Mouse (Mus musculus): ENCODE data around the gene Pofut2. TPM values are rescaled to one million over a fixed set of nuclear protein-coding genes. Genes with fewer than 3 reads are reported as not detected.
A peak's percentile ranks its signal among the peaks of the same experiment; 100 is the strongest.
"Not testable (repeated sequence)": the region's sequence is repeated elsewhere in the genome, so short reads cannot be mapped to it uniquely, and the experiment has no call there.

The Pofut2 gene
- total RNA-seq, 2 experiments from 2014 or later: 60.3 to 61.0 TPM

GRCm38 (mm10) chr10:77260166-77260875 is 1.3 kb downstream of the Pofut2 start:
- intact Hi-C loops (cut with DNase I): no loop called here
- DNase-seq: no peak

GRCm38 (mm10) chr10:77266281-77266680 is 7.3 kb downstream of the Pofut2 start:
- peak; percentile 35 to 36 for DNase-seq
- intact Hi-C loops (cut with DNase I): no loop called here

DNA sequence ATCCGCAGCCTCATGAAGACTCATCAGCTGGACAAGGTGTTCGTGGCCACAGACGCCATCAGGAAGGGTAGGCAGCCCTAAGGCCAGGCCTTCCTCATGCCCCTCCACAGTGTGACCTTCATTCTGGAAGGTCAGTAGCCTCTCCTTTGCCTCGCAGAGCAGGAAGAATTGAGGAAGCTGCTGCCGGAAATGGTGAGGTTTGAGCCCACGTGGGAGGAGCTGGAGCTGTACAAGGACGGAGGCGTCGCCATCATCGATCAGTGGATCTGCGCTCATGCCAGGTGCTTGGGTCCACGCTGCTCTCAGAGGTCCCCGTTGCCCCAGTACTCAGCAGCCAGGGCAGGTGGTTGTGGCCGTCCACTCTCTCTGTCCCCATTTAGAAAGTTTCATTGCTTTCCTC is 8.0 kb downstream of the Pofut2 start:
- no peak for DNase-seq
- intact Hi-C loops (cut with DNase I): no loop called here

GRCm38 (mm10) chr10:77269129-77269528 is 10.1 kb downstream of the Pofut2 start:
- intact Hi-C loops (cut with DNase I): no loop called here
- no peak for DNase-seq

DNA sequence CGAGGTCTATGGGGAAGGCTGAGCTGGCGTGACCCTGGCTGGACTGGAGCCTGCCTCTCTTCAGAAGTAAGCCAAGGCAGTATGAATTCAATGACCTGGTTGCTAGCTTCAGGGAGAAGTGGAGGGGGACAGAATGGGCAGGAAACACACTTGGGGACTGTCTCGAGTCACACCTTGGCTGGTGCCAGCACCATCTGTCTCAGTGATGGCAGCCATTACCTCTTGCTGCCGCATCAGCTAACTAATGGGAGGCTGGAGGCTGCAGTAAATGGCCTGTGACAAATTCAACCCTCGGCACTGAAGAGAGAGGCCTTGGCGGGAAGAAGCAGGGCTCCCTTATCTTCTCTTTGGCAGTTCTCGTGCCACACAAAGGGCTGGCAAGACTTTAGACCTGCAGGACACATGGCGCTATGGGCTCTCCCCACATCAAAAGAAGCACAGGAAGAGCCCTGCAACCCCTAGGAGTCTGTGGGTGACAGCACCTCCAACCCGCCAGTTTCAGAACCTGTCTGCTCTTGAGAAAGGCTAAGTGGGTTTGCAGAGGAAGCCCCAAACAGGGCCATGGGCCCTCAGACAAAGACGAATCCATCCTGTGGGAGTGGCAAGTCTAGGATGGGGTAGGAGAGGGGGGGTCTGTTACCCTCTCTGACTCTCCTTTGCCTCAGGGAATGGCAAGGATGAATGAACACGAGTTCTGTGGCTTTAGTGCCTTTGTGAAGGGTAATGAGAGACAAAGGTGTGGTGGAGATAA is 14.1 kb downstream of the Pofut2 start:
- no peak for DNase-seq
- intact Hi-C loops (cut with DNase I): no loop called here

DNA sequence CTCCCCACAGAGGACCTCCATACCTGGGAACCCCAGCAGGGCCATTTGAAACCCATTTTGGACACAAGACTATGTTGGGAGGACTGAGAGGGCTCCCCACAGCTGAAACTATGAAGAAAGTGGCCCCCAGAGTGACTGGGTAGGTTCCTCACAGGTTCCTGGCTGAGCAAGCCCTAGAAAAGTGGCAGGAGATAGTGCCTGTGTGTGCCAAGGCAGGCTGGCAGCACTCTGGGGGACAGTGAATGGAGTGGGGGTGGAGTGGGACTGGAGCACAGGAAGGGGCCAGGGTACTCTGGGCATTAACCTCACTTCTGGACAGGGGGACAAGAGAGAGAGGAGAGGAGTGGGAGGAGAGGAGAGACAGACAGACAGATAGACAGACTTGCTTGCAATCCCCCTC is 14.8 kb downstream of the Pofut2 start:
- intact Hi-C loops (cut with DNase I): no loop called here
- DNase-seq: no peak

DNA sequence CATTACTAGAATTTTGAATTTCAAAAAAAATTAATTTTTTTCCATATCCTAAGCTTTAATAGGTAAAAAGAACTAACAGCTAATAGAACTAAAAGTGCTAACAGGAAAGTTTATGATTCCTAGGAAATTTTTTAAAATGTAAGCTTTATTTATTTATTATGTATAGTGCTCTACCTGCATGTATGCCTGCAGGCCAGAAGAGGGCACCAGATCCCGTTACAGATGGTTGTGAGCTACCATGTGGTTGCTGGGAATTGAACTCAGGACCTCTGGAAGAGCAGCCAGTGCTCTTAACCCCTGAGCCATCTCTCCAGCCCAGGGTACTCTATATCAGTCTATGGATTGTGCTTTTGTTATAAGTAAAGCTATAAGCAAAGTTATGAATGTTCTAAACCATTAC is 23.1 kb downstream of the Pofut2 start:
- intact Hi-C loops (cut with DNase I): loop anchor here (5.0 kb wide), 2 partner anchors 135 to 285 kb away; partner anchors contain the start of gene Adarb1
- DNase-seq: not testable (repeated sequence)

DNA sequence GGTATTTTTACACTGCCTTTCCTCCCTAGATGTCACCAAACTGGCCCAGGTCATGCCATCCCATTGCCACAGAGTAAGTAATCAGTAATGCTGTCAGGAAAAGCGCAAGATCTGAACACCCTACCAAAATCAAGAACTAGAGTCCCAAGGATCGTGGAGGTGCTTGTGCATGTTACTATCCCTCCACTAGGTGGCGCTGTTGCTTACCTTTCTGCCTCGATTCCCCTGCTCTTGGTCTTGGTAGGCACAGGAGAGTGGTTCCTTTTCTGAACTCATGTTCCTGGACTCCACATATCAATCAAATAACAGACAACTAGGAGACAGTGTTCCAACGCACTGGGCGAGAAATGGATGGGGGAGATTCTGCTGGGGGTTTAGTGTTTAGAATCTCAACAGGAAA is 23.8 kb downstream of the Pofut2 start:
- DNase-seq: peak; percentile 80 to 88

GRCm38 (mm10) chr10:77284832-77285231 is 25.8 kb downstream of the Pofut2 start:
- intact Hi-C loops (cut with DNase I): loop anchor here (5.0 kb wide), 2 partner anchors 132 to 282 kb away; partner anchors contain the start of gene Adarb1

More for the DNA sequence above, 23.8 kb downstream of the Pofut2 start:
- intact Hi-C loops (cut with DNase I): loop anchor here (1.0 to 5.0 kb wide), 4 partner anchors 70 to 284 kb away; partner anchors contain the start of gene Adarb1

GRCm38 (mm10) chr10:77287626-77288025 is 28.6 kb downstream of the Pofut2 start:
- intact Hi-C loops (cut with DNase I): no loop called here
- no peak for DNase-seq

More at GRCm38 (mm10) chr10:77284832-77285231, 25.8 kb downstream of the Pofut2 start:
- no peak for DNase-seq

- intact Hi-C loops (cut with DNase I): no loop called here
- DNase-seq: no peak
Observed at GRCm38 (mm10) chr10:77288639-77289195, 29.7 kb downstream of the Pofut2 start.

- intact Hi-C loops (cut with DNase I): no loop called here
- no peak for DNase-seq
Observed at GRCm38 (mm10) chr10:77289559-77289958, 30.5 kb downstream of the Pofut2 start.

GRCm38 (mm10) chr10:77290624-77291366 is 31.8 kb downstream of the Pofut2 start:
- intact Hi-C loops (cut with DNase I): no loop called here
- DNase-seq: no peak

DNA sequence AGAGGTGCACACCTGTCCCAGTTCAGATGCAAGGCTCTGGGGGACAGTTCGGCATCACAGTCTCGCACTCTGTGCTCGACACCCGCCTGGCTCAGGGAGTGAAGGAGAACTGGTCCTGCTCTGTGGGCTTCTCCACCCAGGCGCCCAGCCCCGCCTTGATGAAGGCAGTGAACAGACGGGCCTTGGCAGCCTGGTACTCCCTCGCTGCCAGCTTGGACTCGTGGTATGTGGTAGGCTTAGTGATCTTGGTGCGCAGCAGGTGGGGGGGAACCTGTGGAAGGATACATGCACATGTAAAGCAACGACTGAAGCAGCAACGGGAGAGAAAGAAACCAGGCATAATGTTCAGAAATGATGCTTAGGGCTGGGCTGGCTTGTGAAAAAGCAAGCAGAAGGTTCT is 35.7 kb downstream of the Pofut2 start:
- intact Hi-C loops (cut with DNase I): no loop called here
- DNase-seq: peak in 1 of 2 experiments; percentile 22

DNA sequence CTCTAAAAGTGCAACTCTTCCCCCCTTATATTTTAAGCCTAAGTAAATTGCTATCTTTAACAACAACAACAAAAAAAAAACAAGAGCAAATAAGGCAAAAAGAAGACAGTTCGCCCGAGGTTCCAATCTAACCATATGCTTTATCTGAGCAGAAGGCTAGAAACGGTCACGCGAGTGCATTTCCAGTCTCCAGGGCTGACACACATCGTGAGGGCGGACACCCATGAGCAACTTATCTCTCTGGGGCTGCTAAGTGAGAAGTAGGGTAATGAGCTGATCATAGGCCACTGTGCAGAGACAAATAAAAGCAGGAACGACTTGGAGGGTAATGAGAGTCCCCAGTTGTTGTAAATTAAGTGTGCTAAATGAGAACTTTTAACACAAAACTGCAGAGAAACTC is 39.6 kb downstream of the Pofut2 start:
- intact Hi-C loops (cut with DNase I): no loop called here
- no peak for DNase-seq

- DNase-seq: no peak
- intact Hi-C loops (cut with DNase I): no loop called here
Observed at GRCm38 (mm10) chr10:77299194-77299593, 40.2 kb downstream of the Pofut2 start.

GRCm38 (mm10) chr10:77300237-77300933 is 41.4 kb downstream of the Pofut2 start:
- intact Hi-C loops (cut with DNase I): no loop called here
- DNase-seq: no peak

DNA sequence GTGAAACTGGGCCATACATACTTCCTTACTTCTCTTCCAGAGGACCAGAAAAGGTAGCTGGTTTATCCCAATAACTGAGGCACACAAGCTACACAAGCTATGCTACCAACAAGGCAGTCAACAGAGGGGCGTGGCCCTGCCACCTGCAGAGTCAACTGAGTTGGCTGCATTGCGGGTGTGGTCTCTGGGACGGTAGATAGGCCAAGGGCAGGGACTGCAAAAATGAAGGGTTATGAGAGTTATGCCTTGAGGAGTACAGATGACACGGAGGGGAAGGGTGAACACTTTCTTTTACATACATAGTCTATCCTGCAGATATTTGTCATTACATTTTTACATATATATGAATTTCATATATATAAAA is 41.9 kb downstream of the Pofut2 start:
- DNase-seq: no peak
- intact Hi-C loops (cut with DNase I): no loop called here

GRCm38 (mm10) chr10:77304362-77304761 is 45.3 kb downstream of the Pofut2 start:
- intact Hi-C loops (cut with DNase I): no loop called here
- no peak for DNase-seq

DNA sequence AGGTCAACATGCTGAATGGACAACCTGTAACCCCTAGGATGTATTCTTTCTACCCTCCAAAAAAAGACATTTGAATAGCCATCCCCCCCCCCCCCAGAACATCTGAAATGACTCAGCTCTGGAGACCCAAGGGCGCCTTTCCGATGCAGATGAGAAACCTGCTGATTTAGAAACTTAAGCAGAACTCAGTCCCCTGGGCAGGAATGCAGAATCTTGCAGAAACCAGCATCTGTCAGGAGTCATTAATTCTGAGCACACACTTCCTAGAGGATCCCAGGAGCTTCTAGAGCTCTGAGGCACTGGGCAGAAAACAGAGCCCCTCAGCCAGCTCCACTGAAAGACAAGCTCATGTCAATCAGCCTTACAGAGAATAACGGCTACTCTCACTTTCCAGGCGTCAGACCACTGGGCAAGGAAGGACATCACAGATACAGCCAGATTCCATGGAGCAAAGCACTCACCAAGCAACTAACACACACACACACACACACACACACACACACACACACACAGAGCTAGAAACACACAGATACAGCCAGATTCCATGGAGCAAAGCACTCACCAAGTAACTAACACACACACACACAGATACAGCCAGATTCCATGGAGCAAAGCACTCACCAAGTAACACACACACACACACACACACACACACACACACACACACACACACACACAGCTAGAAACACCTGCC is 46.0 kb downstream of the Pofut2 start:
- intact Hi-C loops (cut with DNase I): no loop called here
- no peak for DNase-seq

All from heart, postnatal 10 days (tissue).